Comparison of ENCODE assay signal across 16 mouse cellular contexts in genomic region chr3:79248208-79248607, GRCm38 (mm10). TPM values are rescaled to one million over a fixed set of nuclear protein-coding genes. Genes with fewer than 3 reads are reported as not detected.
A peak's percentile ranks its signal among the peaks of the same experiment; 100 is the strongest.
DNase-seq lines count a peak whose midpoint lies in the region; ATAC-seq and TF ChIP-seq lines count a peak whose summit lies in the region.
"Had no signal": no experiment of that assay in that cellular context is flagged by ENCODE, and none has a peak within 500 bp of the region (broad histone marks: within the 10 kb centered on the region; RNA-seq: fewer than 3 reads in every experiment).

No protein-coding gene starts in this region.

- peaks cover 8% of the 10 kb centered on the region; the same call in 1 of the 2 replicates for H3K4me1 ChIP-seq in forebrain, embryonic 14.5 days (ENCODE audit: control insufficient read depth, insufficient read depth, low read length)
- H3K4me1 ChIP-seq in forebrain, embryonic 11.5 days (replicated peaks; ENCODE audit: control insufficient read depth, insufficient read depth, low read length) = no peaks in the 10 kb centered on the region
- peaks cover 10% of the 10 kb centered on the region for H3K4me1 ChIP-seq in kidney, adult 2 months (ENCODE audit: control insufficient read depth, insufficient read depth, low read length)
- peaks cover 28% of the 10 kb centered on the region for H3K4me1 ChIP-seq in kidney, embryonic 16.5 days (ENCODE audit: insufficient read depth, low read length)
- H3K4me1 ChIP-seq in hindbrain, embryonic 12.5 days = peaks cover 5% of the 10 kb centered on the region; the same call in 1 of the 2 replicates

- TF ChIP-seq CTCF in kidney, adult 2 months (conservative IDR thresholded peaks at IDR 0.05; ENCODE audit: insufficient read depth, insufficient read length, low read depth, low read length) = no peak

- H3K27ac ChIP-seq in forebrain, embryonic 14.5 days (ENCODE audit: low read depth, low read length) = peak overlapping the region; percentile 14; the same call in 1 of the 2 replicates
- no peak overlapping the region for H3K27ac ChIP-seq in forebrain, embryonic 11.5 days (ENCODE audit: low read depth, low read length)
- H3K27ac ChIP-seq in kidney, adult 2 months (ENCODE audit: insufficient read depth, low read depth, low read length) = no peak overlapping the region
- no peak overlapping the region for H3K27ac ChIP-seq in kidney, embryonic 16.5 days (ENCODE audit: low read length)
- H3K27ac ChIP-seq in hindbrain, embryonic 12.5 days = no peak overlapping the region
- H3K27ac ChIP-seq: hindbrain, embryonic 15.5 days; limb, embryonic 12.5 days; neural tube, embryonic 15.5 days had no signal

- no peak for TF ChIP-seq POLR2A in kidney, adult 2 months (IDR thresholded peaks at IDR 0.05; ENCODE audit: low read depth, low read length)

- H3K9me3 ChIP-seq in forebrain, embryonic 14.5 days (replicated peaks; ENCODE audit: control insufficient read depth, low read length) = no peaks in the 10 kb centered on the region
- H3K9me3 ChIP-seq in forebrain, embryonic 11.5 days (ENCODE audit: control insufficient read depth, low read length) = no peaks in the 10 kb centered on the region; the same call in 1 of the 2 replicates
- H3K9me3 ChIP-seq in kidney, embryonic 16.5 days (ENCODE audit: low read length) = no peaks in the 10 kb centered on the region; the same call in 1 of the 2 replicates
- 0 out of 2 replicates have a peak, but pooled peaks cover 5% of the 10 kb centered on the region for H3K9me3 ChIP-seq in hindbrain, embryonic 12.5 days (replicated peaks)
- H3K9me3 ChIP-seq: hindbrain, embryonic 15.5 days; neural tube, embryonic 15.5 days had no signal

- no peak for ATAC-seq in forebrain, embryonic 14.5 days
- no peak for ATAC-seq in forebrain, embryonic 11.5 days (replicated peaks; ENCODE audit: low FRiP score)
- no peak for ATAC-seq in kidney, embryonic 16.5 days (ENCODE audit: low FRiP score, low TSS enrichment)
- peak; percentile 68 to 70 for ATAC-seq in hematopoietic stem cell, adult 5-6 weeks (replicated peaks in 1 of 2; ENCODE audit: insufficient read depth in 1 of 2, low FRiP score in 2 of 2, low TSS enrichment in 1 of 2, low read depth in 1 of 2, poor library complexity in 2 of 2, severe bottlenecking in 2 of 2)
- no peak for ATAC-seq in hindbrain, embryonic 12.5 days (ENCODE audit: low FRiP score)

- no peak overlapping the region for H3K9ac ChIP-seq in forebrain, embryonic 14.5 days (ENCODE audit: low read length)
- no peak overlapping the region for H3K9ac ChIP-seq in forebrain, embryonic 11.5 days (ENCODE audit: low read length)
- H3K9ac ChIP-seq in kidney, embryonic 16.5 days (replicated peaks; ENCODE audit: low read length) = no peak overlapping the region
- H3K9ac ChIP-seq in hindbrain, embryonic 12.5 days = no peak overlapping the region
- H3K9ac ChIP-seq: hindbrain, embryonic 15.5 days; limb, embryonic 12.5 days; lung, embryonic 14.5 days; neural tube, embryonic 15.5 days had no signal

- no peak overlapping the region for H3K4me3 ChIP-seq in forebrain, embryonic 14.5 days (ENCODE audit: low read depth, low read length)
- H3K4me3 ChIP-seq in forebrain, embryonic 11.5 days (ENCODE audit: low read depth, low read length) = no peak overlapping the region
- no peak overlapping the region for H3K4me3 ChIP-seq in kidney, adult 2 months (ENCODE audit: insufficient read depth, low read depth, low read length)
- H3K4me3 ChIP-seq in kidney, embryonic 16.5 days (ENCODE audit: low read length) = no peak overlapping the region
- H3K4me3 ChIP-seq in hindbrain, embryonic 12.5 days = no peak overlapping the region
- H3K4me3 ChIP-seq: hindbrain, embryonic 15.5 days; limb, embryonic 12.5 days; neural tube, embryonic 15.5 days had no signal

- no peaks in the 10 kb centered on the region for H3K36me3 ChIP-seq in forebrain, embryonic 14.5 days (ENCODE audit: control insufficient read depth, insufficient read depth, low read length)
- no peaks in the 10 kb centered on the region for H3K36me3 ChIP-seq in forebrain, embryonic 11.5 days (ENCODE audit: control insufficient read depth, insufficient read depth, low read length)
- H3K36me3 ChIP-seq in kidney, adult 2 months (ENCODE audit: control insufficient read depth, insufficient read depth, low read length) = no peaks in the 10 kb centered on the region
- H3K36me3 ChIP-seq in kidney, embryonic 16.5 days (ENCODE audit: insufficient read depth, low read length) = no peaks in the 10 kb centered on the region
- no peaks in the 10 kb centered on the region for H3K36me3 ChIP-seq in hindbrain, embryonic 12.5 days
- H3K36me3 ChIP-seq: hindbrain, embryonic 15.5 days; limb, embryonic 12.5 days; neural tube, embryonic 15.5 days had no signal

- no peak overlapping the region for H3K4me2 ChIP-seq in forebrain, embryonic 14.5 days (ENCODE audit: low read length)
- H3K4me2 ChIP-seq in forebrain, embryonic 11.5 days (ENCODE audit: low read depth, low read length, severe bottlenecking) = no peak overlapping the region
- H3K4me2 ChIP-seq in kidney, embryonic 16.5 days (replicated peaks; ENCODE audit: low read depth, low read length) = no peak overlapping the region
- H3K4me2 ChIP-seq in hindbrain, embryonic 12.5 days (replicated peaks) = no peak overlapping the region
- H3K4me2 ChIP-seq: hindbrain, embryonic 15.5 days; limb, embryonic 12.5 days; lung, embryonic 14.5 days; neural tube, embryonic 15.5 days had no signal

- no peak for DNase-seq in forebrain, embryonic 14.5 days (ENCODE audit: low spot score)
- DNase-seq in forebrain, embryonic 11.5 days (ENCODE audit: low spot score) = no peak
- peak; percentile 32 for DNase-seq in kidney, adult 2 months
- DNase-seq in thymus, postnatal 0 days (ENCODE audit: low spot score) = peak; percentile 49
- DNase-seq in yolk sac, embryonic 10.5 days (ENCODE audit: low spot score) = no peak
- DNase-seq: adrenal gland, adult 2 months; kidney, postnatal 10 days; lung, embryonic 14.5 days; midbrain, embryonic 14.5 days; right cerebral cortex, postnatal 14 days had no signal

- 92% methylated on average over 11 of the region's 11 CpGs for WGBS in forebrain, embryonic 14.5 days
- WGBS in forebrain, embryonic 11.5 days = 93% methylated on average over 11 of the region's 11 CpGs
- WGBS in kidney, adult 2 months = 77% methylated on average over 11 of the region's 11 CpGs
- 88% methylated on average over 11 of the region's 11 CpGs for WGBS in kidney, embryonic 16.5 days
- WGBS in hindbrain, embryonic 12.5 days = 88% methylated on average over 11 of the region's 11 CpGs

- no peaks in the 10 kb centered on the region for H3K27me3 ChIP-seq in forebrain, embryonic 14.5 days (replicated peaks; ENCODE audit: control insufficient read depth, insufficient read depth, low read length)
- H3K27me3 ChIP-seq in forebrain, embryonic 11.5 days (ENCODE audit: control insufficient read depth, insufficient read depth, low read length) = no peaks in the 10 kb centered on the region
- H3K27me3 ChIP-seq in kidney, adult 2 months (replicated peaks; ENCODE audit: control insufficient read depth, insufficient read depth, low read length) = no peaks in the 10 kb centered on the region
- no peaks in the 10 kb centered on the region for H3K27me3 ChIP-seq in kidney, embryonic 16.5 days (ENCODE audit: insufficient read depth, low read length)
- H3K27me3 ChIP-seq in hindbrain, embryonic 12.5 days = no peaks in the 10 kb centered on the region
- H3K27me3 ChIP-seq: hindbrain, embryonic 15.5 days; limb, embryonic 12.5 days; neural tube, embryonic 15.5 days had no signal

RNA-seq across cellular contexts. Expression of gene Rapgef2, which starts 38.1 kb away (rescaled TPM):
- polyA plus RNA-seq in forebrain, embryonic 14.5 days (2014; fragmentation: Nextera tagmentation; extraction: Ambion mirVana) = 9.7 and 10.5 TPM in 2 replicates
- polyA plus RNA-seq in forebrain, embryonic 11.5 days (2014; fragmentation: Nextera tagmentation; extraction: Ambion mirVana) = 8.5 and 9.3 TPM in 2 replicates
- 7.6 and 8.0 TPM in 2 replicates for polyA plus RNA-seq in kidney, adult 2 months (2012; rRNA removed)
- 4.0 and 4.9 TPM in 2 replicates for polyA plus RNA-seq in kidney, embryonic 16.5 days (2015; fragmentation: Nextera tagmentation; extraction: Ambion mirVana)
- 18.5 and 20.2 TPM in 2 replicates for total RNA-seq in hematopoietic stem cell, adult 5-6 weeks (2017)
- 4.3 and 5.7 TPM in 2 replicates for polyA plus RNA-seq in thymus, postnatal 0 days (2015; fragmentation: Nextera tagmentation; extraction: Ambion mirVana)
- polyA plus RNA-seq in hindbrain, embryonic 12.5 days (2016; fragmentation: Nextera tagmentation; extraction: Ambion mirVana) = 12.1 and 12.4 TPM in 2 replicates

Comparison
In these comparisons a context has a peak if more than half of its experiments do, and no peak if none do; other contexts are left out.
1. ATAC-seq: peak in hematopoietic stem cell, adult 5-6 weeks (2 of 2); none in forebrain, embryonic 14.5 days (single experiment), forebrain, embryonic 11.5 days (single experiment), kidney, embryonic 16.5 days (single experiment) and hindbrain, embryonic 12.5 days (single experiment).
2. DNase-seq: peak in kidney, adult 2 months (single experiment) and thymus, postnatal 0 days (single experiment); none in forebrain, embryonic 14.5 days (single experiment), forebrain, embryonic 11.5 days (single experiment) and yolk sac, embryonic 10.5 days (single experiment).